Mouse (Mus musculus) testis, adult 2 months (tissue): Measurements from ENCODE around the gene Lcat. TPM values are rescaled to one million over a fixed set of nuclear protein-coding genes. Genes with fewer than 3 reads are reported as not detected.

Experiments
- H3K27ac ChIP-seq: fragments of 200-500 bp; 2 replicates; pipeline ENCODE4 v1.5.1; 2012; ENCODE audit warnings: low read depth, low read length; ENCODE audit not compliant: control insufficient read depth, insufficient read depth
- H3K27me3 ChIP-seq: fragments of 200-500 bp; 2 replicates; pipeline ENCODE4 v1.6.1; 2012; ENCODE audit warnings: mild to moderate bottlenecking, low read length, moderate library complexity; ENCODE audit not compliant: control insufficient read depth, insufficient read depth
- H3K36me3 ChIP-seq: fragments of 200-500 bp; 2 replicates; pipeline ENCODE4 v1.6.1; 2012; ENCODE audit warnings: mild to moderate bottlenecking, low read length; ENCODE audit not compliant: control insufficient read depth, insufficient read depth
- H3K4me1 ChIP-seq: fragments of 200-500 bp; 2 replicates; pipeline ENCODE4 v1.6.1; 2012; ENCODE audit warnings: low read length; ENCODE audit not compliant: control insufficient read depth, insufficient read depth
- H3K4me3 ChIP-seq: fragments of 200-500 bp; 2 replicates; pipeline ENCODE4 v1.5.1; 2012; ENCODE audit warnings: low read depth, mild to moderate bottlenecking, low read length, moderate library complexity, mixed read lengths; ENCODE audit not compliant: control insufficient read depth
- CTCF ChIP-seq: fragments of 200-500 bp; IDR thresholded peaks from 2 replicates; pipeline ENCODE4 v1.5.1; 2012; ENCODE audit warnings: low read depth, mild to moderate bottlenecking, inconsistent platforms, low read length, moderate library complexity; ENCODE audit not compliant: control insufficient read depth, insufficient read depth, insufficient replicate concordance
- POLR2A ChIP-seq: fragments of 200-500 bp; IDR thresholded peaks from 2 replicates; pipeline ENCODE4 v1.6.1; 2012; ENCODE audit warnings: low read depth, mild to moderate bottlenecking, inconsistent platforms, low read length, moderate library complexity; ENCODE audit not compliant: control insufficient read depth
- polyA plus RNA-seq: library from polyadenylated mRNA; depleted of rRNA; stranded (reverse); fragments of >200 nt; gene quantifications from 2 replicates; pipeline ENCODE4 v1.2.3, GENCODE M21; 2012

Lcat gene
- polyA plus RNA-seq, 1 experiment: 0.84 TPM

DNA sequence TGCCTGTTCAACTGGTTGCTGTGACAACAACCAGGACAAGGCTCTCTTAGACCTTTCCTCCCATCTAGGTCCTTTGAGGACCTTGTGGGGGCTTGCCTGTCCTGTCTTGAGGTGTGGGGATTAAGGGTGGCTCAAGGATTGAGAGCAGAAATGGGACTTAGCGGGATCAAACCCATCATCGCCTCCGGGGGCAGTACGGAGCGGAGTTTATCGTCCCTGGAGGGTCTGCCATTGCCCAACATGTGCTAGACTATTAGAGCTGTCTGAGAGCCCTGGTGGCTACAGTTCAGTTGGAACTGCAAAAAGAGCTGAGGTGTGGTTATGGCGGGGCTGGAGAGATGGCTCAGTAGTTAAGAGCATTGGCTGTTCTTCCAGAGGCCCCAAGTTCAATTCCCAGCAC, 32.2 kb upstream of the Lcat start:
- peaks cover 3% of the 10 kb centered on the region for H3K4me1 ChIP-seq
- TF ChIP-seq POLR2A (no peak), CTCF (no peak)
- peaks cover 4% of the 10 kb centered on the region for H3K36me3 ChIP-seq
- H3K27me3 ChIP-seq: no peaks in the 10 kb centered on the region
- H3K4me3 ChIP-seq: no peak overlapping the region
- no peak overlapping the region for H3K27ac ChIP-seq

DNA sequence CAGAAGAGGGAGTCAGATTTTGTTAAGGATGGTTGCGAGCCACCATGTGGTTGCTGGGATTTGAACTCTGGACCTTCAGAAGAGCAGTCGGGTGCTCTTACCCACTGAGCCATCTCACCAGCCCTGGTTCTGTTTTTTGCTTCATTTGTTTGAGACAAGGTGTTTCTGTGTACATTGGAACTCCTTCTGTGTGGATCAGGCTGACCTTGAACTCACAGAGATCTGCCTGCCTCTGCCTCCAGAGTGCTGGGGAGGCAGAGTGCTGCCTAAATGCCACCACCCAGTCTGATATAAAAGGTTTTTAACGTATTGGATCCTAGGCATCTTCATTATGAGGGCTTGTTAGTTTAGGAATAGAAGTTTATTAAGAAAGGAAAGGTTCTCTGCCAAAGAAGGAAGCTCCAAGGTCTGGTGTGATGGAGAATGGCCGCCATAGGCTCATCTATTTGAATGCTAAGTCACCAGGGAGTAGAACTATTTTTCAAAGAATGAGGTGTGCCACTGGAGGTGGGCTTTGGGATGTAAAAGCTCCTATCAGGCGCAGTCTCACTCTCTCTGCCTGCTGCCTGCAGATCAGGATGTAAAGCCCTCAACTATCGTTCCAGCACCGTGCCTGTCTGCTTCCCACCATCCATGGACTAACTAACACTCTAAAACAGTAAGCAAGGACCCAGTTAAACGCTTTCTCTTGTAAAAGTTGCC, 28.0 kb upstream of the Lcat start:
- TF ChIP-seq POLR2A: no peak
- no peak for TF ChIP-seq CTCF
- H3K27me3 ChIP-seq: no peaks in the 10 kb centered on the region
- peaks cover 2% of the 10 kb centered on the region for H3K36me3 ChIP-seq
- peaks cover 3% of the 10 kb centered on the region for H3K4me1 ChIP-seq
- H3K27ac ChIP-seq: no peak overlapping the region
- no peak overlapping the region for H3K4me3 ChIP-seq

DNA sequence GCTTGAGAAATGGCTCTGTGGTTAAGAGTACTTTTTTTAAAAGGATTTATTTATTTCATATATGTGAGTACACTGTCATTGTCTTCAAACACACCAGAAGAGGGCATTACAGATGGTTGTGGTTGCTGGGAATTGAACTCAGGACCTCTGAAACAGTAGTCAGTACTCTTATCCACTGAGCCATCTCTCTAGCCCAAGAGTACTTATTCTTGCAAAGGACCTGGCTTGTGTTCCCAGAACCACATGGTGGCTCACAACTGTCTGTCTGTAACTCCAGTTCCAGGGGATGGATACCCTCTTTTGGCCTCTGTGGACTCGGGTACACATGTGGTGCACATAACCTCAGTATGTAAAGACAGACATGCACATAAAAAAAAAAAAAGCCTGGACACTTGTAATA, 26.2 kb upstream of the Lcat start:
- H3K27ac ChIP-seq: no peak overlapping the region
- H3K4me1 ChIP-seq: peaks cover 15% of the 10 kb centered on the region
- H3K27me3 ChIP-seq: no peaks in the 10 kb centered on the region
- no peaks in the 10 kb centered on the region for H3K36me3 ChIP-seq
- TF ChIP-seq POLR2A: no peak
- no peak for TF ChIP-seq CTCF
- H3K4me3 ChIP-seq: no peak overlapping the region

DNA sequence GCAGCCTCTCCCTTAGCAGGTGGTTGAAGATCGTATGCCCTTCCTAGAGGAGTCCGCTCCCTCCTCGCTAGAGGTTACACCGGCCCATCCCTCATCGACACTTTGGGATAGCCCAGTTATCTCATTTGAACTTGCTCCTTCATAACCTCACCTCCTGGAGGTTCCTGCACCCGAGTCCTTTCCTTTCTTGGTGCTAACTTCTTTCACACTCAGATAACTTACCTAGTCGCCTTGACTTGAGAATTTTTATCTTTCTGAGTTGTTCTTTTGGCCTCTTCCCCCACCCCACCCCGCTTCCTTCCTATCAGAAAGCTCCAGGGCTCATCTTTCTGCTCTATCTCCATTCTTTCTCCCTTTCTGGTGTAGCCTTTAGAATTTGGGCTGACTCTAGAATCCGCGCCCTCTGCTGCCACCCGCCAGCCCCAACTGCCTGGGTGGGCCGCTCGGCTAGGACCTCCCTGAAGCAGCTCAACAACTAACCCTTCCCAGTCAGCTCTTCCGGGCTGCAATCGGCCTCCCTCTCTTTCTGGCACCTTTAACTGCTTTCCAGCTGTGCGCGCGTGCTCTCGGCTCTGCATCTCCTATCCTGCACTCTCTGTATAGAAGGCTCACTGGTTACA, 23.6 kb upstream of the Lcat start:
- Histone ChIP-seq H3K27ac (peak overlapping the region; percentile 78), H3K4me1 (peaks cover 16% of the 10 kb centered on the region), H3K36me3 (no peaks in the 10 kb centered on the region), H3K27me3 (no peaks in the 10 kb centered on the region), H3K4me3 (peak overlapping the region; percentile 48)
- TF ChIP-seq CTCF (no peak), POLR2A (no peak)

DNA sequence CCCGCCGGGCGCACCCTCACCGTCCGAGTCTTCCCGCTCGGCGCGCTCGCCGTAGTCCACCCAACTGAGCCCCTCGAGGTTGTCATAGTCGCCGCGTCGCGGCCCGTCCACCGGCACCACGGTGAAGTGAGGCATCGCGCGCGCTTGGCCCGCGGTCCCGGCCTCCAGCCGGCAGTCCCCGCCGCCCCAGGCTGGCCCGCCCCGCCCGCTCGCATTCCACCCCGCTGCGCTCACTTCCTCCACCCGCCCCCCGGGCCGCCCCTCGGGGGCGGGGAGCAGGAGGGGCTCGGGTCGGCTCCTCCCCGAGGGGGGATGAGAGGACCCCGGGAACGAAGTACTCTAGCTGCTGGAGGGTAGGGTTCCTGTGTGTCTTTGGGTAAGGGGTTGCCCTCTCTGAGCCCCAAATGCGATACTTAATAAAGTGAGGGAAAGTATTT, 22.7 kb upstream of the Lcat start, which contains the start of gene Slc12a4:
TSS of gene Slc12a4 (minus strand) at position 193 of the 437 bp plus-strand sequence.
- Histone ChIP-seq H3K4me1 (peaks cover 19% of the 10 kb centered on the region), H3K4me3 (peak within 1 kb of the TSS; percentile 87), H3K27me3 (no peaks in the 10 kb centered on the region), H3K27ac (peak within 1 kb of the TSS; percentile 22), H3K36me3 (no peaks in the 10 kb centered on the region)
- peak; percentile 36 for TF ChIP-seq POLR2A
- no peak for TF ChIP-seq CTCF

DNA sequence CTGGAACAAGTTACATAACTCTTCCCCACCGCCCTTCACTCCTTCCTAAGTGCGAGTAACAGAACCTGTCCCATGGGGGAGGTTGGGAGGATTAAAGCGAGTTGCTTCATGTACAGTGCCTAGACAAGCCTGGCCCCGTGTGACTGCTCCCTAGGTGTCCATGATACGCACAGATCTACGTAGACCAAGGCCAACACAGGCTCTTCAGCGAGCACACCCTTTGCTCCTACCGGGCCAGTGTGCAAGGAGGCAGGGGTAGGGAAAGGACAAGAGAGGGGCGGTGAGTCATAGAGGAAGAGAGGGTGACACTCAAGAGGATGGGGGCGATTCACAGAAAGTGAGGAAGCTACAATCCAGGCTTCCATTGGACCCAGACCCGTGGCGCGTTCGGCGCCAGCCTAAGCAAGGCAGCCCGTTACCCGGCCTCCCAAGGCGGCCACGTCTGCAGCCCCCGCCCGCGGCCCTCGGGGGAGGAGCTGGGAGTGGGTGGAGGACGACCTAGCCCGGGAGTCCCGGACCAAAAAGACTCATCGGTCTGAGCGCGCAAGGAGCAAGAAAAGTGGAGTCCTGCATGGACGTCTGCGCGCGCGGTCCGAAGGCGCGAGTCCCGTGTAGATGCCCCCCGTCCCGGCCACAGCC, 22.2 kb upstream of the Lcat start:
- Histone ChIP-seq H3K36me3 (no peaks in the 10 kb centered on the region), H3K4me1 (peaks cover 19% of the 10 kb centered on the region), H3K4me3 (peak overlapping the region; percentile 87), H3K27me3 (no peaks in the 10 kb centered on the region), H3K27ac (peak overlapping the region; percentile 22)
- no peak for TF ChIP-seq CTCF
- no peak; the same call in 1 of the 2 replicates for TF ChIP-seq POLR2A
